Mouse (Mus musculus): Measurements from ENCODE around the gene Fpr3. TPM values are rescaled to one million over a fixed set of nuclear protein-coding genes. Genes with fewer than 3 reads are reported as not detected.
A peak's percentile ranks its signal among the peaks of the same experiment; 100 is the strongest.
"Not testable (repeated sequence)": the region's sequence is repeated elsewhere in the genome, so short reads cannot be mapped to it uniquely, and the experiment has no call there.

The Fpr3 gene
- total RNA-seq, 2 experiments from 2014 or later, result not detected

GRCm38 (mm10) chr17:17900768-17901167 is 13.1 kb downstream of the Fpr3 start:
- no peak for DNase-seq
- no peak overlapping the region for H3K27ac ChIP-seq
- TF ChIP-seq CTCF (IDR thresholded peaks at IDR 0.05), result no peak
- no peak overlapping the region for H3K4me3 ChIP-seq
- intact Hi-C loops (cut with DNase I), result no loop called here

GRCm38 (mm10) chr17:17909636-17910421 is 22.2 kb downstream of the Fpr3 start:
- Histone ChIP-seq H3K4me3 (peak overlapping the region; percentile 76), H3K27ac (peak overlapping the region; percentile 68)
- peak; percentile 87 for DNase-seq
- intact Hi-C loops (cut with DNase I), result no loop called here
- TF ChIP-seq CTCF (IDR thresholded peaks at IDR 0.05), result no peak

- DNase-seq; H3K27ac ChIP-seq; intact Hi-C loops (cut with DNase I); H3K4me3 ChIP-seq: not testable (repeated sequence)
These were observed 25.0 kb downstream of the Fpr3 start for GRCm38 (mm10) chr17:17912618-17913017.

GRCm38 (mm10) chr17:17917376-17917775 is 29.7 kb downstream of the Fpr3 start:
- DNase-seq, result no peak
- Histone ChIP-seq H3K4me3 (no peak overlapping the region), H3K27ac (no peak overlapping the region)
- intact Hi-C loops (cut with DNase I), result no loop called here
- no peak for TF ChIP-seq CTCF (IDR thresholded peaks at IDR 0.05)

GRCm38 (mm10) chr17:17917782-17918181 is 30.1 kb downstream of the Fpr3 start:
- Histone ChIP-seq H3K27ac (no peak overlapping the region), H3K4me3 (no peak overlapping the region)
- intact Hi-C loops (cut with DNase I), result no loop called here
- TF ChIP-seq CTCF (IDR thresholded peaks at IDR 0.05), result no peak
- DNase-seq, result no peak

- intact Hi-C loops (cut with DNase I), result no loop called here
- TF ChIP-seq CTCF (IDR thresholded peaks at IDR 0.05), result peak; percentile 12; the same call in 1 of the 2 replicates
These were observed 85.8 kb downstream of the Fpr3 start for GRCm38 (mm10) chr17:17973443-17973842.

GRCm38 (mm10) chr17:17981232-17981631 is 93.6 kb downstream of the Fpr3 start:
- H3K27ac ChIP-seq; intact Hi-C loops (cut with DNase I); DNase-seq; H3K4me3 ChIP-seq: not testable (repeated sequence)

More at GRCm38 (mm10) chr17:17973443-17973842, 85.8 kb downstream of the Fpr3 start:
- H3K4me3 ChIP-seq, result no peak overlapping the region
- H3K27ac ChIP-seq, result no peak overlapping the region
- DNase-seq, result no peak

GRCm38 (mm10) chr17:18004752-18005151 is 117.1 kb downstream of the Fpr3 start:
- no peak for DNase-seq
- intact Hi-C loops (cut with DNase I), result no loop called here
- no peak overlapping the region for H3K27ac ChIP-seq
- no peak overlapping the region for H3K4me3 ChIP-seq
- no peak for TF ChIP-seq CTCF (IDR thresholded peaks at IDR 0.05)

Other genes with a start within 250 kb of the Fpr3 start
- gene Vmn2r90, start 184.1 kb upstream of the Fpr3 start, total RNA-seq (2021), result not detected
- gene Spaca6, start 60.7 kb upstream of the Fpr3 start, total RNA-seq (2021), result 1 to 10 TPM; 8.4 to 8.9 TPM
- under 1 TPM; 0.13 to 0.22 TPM for gene Has1, start 32.6 kb upstream of the Fpr3 start, total RNA-seq (2021)
- not detected for gene Fpr1, start 3.9 kb upstream of the Fpr3 start, total RNA-seq (2021)
- not detected for gene Fpr2, start within 50 bp of the Fpr3 start, total RNA-seq (2021)
- not detected for gene Fpr-rs4, start 133.9 kb downstream of the Fpr3 start, total RNA-seq (2021)
- gene Vmn2r124, start 161.6 kb downstream of the Fpr3 start, total RNA-seq (2021), result not detected
- not detected for gene Vmn2r91, start 197.2 kb downstream of the Fpr3 start, total RNA-seq (2021)